Mouse (Mus musculus): ENCODE data around the gene B3gnt8.
A peak's percentile ranks its signal among the peaks of the same experiment; 100 is the strongest.
"Not testable (repeated sequence)": the region's sequence is repeated elsewhere in the genome, so short reads cannot be mapped to it uniquely, and the experiment has no call there.

B3gnt8 gene

DNA sequence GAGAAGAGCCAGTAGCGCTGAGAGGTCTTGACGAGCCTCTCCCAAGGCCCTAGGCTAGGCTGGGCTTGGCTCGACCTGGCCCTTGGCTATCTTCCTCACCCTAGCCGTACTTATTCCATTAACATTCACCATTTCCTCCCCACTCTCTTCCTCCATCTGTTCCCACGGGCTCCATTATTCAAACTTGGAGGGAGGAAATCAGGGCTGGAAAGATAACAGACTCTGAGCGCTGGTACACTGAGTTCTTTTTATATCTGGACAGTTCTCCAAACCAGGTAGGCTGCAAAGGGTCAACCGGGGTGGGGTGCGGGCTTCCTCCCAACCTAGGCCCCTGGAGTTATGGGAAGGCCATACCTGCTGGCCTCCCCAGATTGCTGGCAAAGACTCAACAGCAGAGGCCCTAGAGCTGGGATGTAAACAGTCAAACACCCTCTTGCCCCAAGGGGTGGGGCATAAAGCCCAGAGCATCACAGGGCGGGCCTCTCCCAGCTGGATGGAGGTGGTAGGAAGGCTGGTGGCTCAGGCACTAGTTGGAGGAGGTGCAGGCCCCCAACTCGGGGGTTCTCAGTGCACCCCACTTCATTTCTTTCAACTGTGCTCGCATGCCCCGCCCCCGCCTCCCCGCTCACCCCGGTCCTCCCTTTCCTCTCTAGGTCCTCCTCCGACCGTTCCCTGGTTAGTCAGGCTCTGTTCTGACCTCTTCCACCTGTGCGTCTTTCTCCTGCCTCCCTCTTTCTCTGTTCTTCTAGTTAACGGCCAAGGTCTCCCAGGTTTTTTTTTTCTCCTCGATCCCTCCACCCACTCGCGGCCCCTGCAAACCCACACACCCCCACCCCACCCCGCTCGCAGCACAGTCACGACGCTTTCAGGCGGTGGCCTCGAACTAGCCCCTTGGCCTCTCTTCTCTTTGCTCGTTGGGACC, at the start of gene B3gnt8:
Gene B3gnt8 (plus strand): TSS at position 146 of the 922 bp plus-strand sequence.
- DNase-seq (ENCODE audit: low spot score) = peak; percentile 71

DNA sequence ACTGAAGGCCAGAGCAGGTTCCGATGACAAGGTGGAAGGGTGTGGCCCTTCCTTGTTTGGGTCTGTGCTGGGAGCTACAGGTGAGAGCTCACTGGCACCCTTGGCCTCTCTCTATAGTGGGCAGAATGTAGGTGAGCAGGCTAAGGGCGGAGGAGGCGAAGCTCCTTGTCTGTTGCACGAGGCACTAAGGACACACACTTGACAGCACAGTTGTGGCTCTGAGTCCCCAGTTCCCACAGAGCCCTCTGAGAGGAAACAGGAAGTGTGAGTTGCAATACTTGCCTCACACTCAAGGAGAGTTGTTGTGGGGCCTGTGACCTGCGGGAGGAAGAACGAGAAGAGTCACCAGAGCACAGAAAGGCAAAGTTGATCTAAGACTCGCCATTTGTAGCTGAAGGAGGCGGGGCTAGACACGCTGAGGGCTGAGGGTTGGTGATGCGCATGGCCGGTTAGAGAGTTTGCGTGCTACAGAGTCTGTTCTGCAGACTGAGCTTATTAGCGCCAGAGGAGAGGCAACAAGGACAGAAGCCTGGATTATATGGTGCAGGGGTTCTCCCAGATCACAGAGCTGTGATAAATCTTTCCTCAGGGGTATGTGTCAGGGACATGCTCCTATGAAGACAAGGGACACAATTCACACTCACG, 49.5 kb upstream of the B3gnt8 start:
- not testable (repeated sequence) for DNase-seq (ENCODE audit: low spot score)

DNA sequence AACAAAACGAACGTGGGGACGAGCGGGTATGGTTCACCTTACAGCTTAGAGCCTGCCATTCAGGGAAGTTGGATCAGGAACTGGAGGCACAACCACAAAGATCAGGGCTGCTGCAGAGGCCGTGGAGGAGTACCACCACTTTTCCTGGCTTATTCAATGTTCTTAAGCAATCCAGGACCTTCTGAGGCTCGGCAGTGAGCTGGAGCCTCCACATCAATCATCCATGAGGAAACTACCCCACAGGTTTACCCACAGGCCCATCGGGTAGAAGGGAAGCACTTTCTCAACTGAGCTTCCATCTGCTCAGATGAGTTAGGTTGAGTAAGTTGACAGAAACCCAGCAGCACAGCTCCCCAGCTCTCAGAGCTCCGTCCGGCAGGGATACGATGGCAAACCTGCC, 47.0 kb upstream of the B3gnt8 start:
- no peak for DNase-seq (ENCODE audit: low spot score)

DNA sequence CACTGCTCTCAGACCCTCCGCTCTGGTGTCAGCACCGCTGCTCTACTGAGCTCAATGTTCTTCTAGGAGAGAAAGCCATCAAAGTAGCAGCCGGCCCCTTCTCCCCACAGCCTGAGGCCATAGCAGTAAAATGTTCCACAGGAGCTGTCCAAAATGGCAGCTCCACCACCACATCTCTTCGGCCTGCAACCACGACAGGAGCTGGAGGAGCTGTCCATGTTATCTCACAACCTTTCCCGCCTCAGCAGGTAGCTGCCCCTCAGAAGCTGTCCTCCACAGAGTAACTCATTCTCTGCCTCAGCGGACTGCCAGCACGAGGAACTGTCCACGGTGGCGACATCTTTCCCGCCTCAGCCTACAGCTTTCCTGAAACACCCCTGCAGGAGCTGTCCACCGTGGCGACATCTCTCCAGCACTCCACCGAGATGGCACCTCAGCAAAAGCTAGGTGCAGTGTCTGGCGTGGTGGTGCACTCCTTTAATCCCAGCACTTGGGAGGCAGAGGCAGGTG, 44.1 kb upstream of the B3gnt8 start:
- DNase-seq (ENCODE audit: low spot score) = no peak

- no peak for DNase-seq (ENCODE audit: low spot score)
Observed at GRCm38 (mm10) chr7:25584651-25585050, 41.8 kb upstream of the B3gnt8 start.

GRCm38 (mm10) chr7:25585351-25586204, 40.9 kb upstream of the B3gnt8 start:
- no peak for DNase-seq (ENCODE audit: low spot score)

- no peak for DNase-seq (ENCODE audit: low spot score)
Observed at GRCm38 (mm10) chr7:25591226-25591625, 35.2 kb upstream of the B3gnt8 start.

DNA sequence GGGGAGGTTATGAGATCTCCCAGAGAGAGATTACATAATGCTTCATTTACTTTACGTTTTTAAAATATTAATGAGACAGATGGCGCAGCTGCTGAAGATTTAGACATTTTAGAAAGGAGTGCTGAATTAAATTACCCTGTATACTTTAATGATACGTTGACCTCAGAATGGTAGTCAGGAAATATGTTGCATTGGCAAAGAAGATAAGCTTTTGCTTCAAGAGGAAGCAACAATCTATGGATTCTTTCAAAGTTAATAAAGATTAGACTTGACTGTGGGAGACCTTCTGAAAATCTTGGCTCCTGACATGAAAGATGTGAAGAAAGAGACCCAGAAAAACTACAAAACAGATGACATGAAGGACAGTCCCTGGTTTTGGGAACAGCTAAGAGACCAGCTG, 32.6 kb upstream of the B3gnt8 start:
- no peak for DNase-seq (ENCODE audit: low spot score)

DNA sequence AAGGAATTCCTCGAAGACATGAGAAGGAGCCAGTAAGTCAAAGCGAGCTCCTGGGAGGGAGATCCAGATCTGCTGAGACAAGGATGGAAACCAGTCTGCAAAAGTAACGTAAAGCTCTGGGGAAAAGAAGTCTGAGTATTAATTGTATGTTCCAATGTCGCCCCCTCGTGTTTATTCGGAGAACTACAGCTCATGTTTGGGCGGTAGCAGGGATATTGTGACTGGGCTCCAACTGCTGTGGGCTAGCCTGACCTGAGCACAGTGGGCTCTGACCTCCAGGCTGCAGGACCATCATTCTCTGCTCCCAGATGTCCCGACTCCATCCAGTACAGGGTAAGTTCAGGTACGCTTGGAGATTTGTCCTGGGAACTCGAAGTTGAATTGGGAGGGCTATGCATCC, 26.8 kb upstream of the B3gnt8 start:
- peak; percentile 84 for DNase-seq (ENCODE audit: low spot score)

- DNase-seq (ENCODE audit: low spot score) = no peak
Observed at GRCm38 (mm10) chr7:25600666-25601065, 25.8 kb upstream of the B3gnt8 start.

GRCm38 (mm10) chr7:25601346-25601745, 25.1 kb upstream of the B3gnt8 start:
- no peak for DNase-seq (ENCODE audit: low spot score)

- DNase-seq (ENCODE audit: low spot score) = no peak
Observed at GRCm38 (mm10) chr7:25606625-25607063, 19.8 kb upstream of the B3gnt8 start.

- DNase-seq (ENCODE audit: low spot score) = peak; percentile 35
Observed at GRCm38 (mm10) chr7:25607196-25607595, 19.3 kb upstream of the B3gnt8 start.

DNA sequence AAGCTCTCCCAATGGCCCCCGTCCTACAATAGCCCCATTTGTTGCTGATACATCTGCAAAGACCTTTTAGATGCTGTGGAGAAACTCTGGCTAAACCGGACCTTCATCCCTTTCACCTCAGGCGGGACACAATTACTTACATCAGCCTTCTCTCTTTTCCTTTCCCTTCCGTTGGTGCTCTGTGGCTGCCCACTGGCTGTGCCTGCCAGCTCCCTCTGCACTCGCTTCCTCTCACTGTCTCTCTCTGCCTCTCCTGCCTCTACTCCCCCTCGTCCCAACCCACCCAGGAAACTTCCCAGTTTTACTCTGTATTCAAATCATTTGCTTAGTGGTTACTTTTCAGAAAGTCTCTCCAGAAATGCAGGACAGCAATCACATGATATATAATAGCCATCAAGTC, 16.4 kb upstream of the B3gnt8 start:
- peak; percentile 38 for DNase-seq (ENCODE audit: low spot score)

DNA sequence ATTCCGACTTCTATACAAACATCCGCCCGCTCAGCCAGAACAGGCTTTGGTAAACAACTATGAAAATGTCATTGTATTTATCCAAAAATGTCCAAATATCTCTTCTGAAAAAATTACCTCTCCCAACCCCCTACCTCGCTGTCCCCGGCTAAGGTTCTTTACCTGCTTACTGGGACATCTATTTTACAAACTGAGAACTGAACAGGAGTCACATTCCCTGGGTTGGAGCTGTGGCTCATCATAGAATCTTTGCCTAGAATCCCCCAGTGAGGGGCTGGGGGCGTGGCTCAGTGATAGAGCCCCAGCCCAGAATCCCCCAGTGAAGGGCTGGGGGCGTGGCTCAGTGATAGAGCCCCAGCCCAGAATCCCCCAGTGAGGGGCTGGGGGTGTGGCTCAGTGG, 15.0 kb upstream of the B3gnt8 start:
- DNase-seq (ENCODE audit: low spot score) = no peak

- DNase-seq (ENCODE audit: low spot score) = peak; percentile 38
Observed at GRCm38 (mm10) chr7:25614086-25614485, 12.4 kb upstream of the B3gnt8 start.

DNA sequence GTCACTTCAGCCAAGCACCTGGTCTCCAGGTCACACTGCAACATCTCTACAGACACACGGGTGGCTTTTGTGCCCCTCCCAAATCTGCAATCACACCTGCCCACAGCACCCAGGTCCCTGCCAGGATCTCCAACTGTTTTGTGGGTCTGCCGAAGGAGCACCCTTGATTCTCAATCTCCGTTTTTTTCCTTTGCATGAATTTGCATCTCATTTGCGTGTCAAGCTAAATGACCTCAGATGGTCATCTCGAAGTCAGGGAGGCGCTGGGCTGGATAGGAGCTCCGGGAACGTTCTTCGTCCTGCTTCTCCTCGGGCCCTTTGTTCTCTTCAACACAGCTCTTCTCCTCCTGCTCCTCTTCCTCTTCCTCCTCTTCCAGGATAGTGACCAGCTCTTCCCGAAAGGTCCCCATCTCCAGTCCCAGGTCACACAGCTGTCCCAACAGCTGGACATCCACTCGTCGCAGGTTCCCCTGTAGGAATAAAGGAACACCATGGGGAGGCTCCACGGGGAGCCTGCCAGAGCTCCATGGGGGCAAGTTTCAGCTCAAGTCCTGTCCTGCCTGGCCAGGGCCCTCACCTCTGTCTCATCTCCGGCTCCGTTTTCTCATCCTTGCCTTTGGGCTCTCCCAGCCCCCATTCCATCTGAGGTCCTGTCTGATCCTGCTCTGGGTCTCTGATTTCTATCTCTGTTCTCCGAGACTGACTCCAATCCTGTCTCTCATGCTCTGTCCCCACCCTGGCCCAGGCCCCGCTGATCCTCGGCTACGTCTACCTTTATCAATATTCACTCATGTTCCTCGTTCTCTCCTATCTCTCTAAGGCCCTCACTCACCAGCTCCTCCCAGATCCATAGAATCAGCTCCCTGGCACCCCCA, 11.4 kb upstream of the B3gnt8 start:
- DNase-seq (ENCODE audit: low spot score) = peak; percentile 41

GRCm38 (mm10) chr7:25615706-25616011, 10.8 kb upstream of the B3gnt8 start, which contains the start of gene Erich4:
TSS of gene Erich4 (minus strand) at chr7:25615892.
- no peak for DNase-seq (ENCODE audit: low spot score)

GRCm38 (mm10) chr7:25617376-25618160, 8.9 kb upstream of the B3gnt8 start:
- peak; percentile 40 for DNase-seq (ENCODE audit: low spot score)

Data from testis, postnatal 10 days (tissue).